Mouse (Mus musculus): Measurements from ENCODE around the gene Manbal. TPM values are rescaled to one million over a fixed set of nuclear protein-coding genes. Genes with fewer than 3 reads are reported as not detected.

Gene Manbal
- total RNA-seq (2021) = 10 to 100 TPM; 32.4 to 34.0 TPM

DNA sequence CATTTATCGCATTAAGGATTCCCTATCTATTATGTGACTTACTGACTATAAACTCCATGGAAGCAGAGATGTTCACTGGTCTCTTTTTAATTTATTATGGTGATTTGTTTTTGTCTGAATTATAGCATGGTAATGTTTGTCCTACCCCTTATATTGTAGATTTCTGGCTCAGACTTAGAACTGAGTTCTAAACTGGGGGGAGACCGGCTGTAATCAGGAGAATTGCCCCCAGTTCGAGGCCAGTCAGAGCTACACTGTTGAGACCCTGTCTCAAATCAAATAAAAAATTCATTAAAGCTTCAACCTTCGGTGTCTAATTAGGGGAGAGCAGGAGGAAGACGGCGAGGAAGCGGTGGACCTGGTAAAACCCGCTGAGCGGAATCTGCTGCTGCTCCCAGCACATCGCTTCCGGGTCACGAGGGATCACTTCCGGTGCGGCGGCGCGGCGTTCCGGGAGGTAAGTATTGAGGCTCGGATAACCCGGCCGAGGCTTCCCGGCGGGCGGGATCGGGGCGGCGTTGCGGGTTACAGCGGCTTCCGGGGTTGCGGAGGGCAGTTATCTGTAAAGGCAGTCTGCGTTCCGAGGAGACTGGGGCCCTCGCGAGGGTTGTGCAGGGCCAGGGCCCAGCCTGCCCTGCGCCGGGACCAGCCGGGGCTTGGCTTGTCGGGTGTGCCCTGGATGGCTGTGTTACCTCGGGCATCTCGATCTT, at the start of gene Manbal:
Gene Manbal (plus strand): TSS at position 411 of the 710 bp plus-strand sequence.
- intact Hi-C loops (cut with DNase I) = loop anchor here (5.0 kb wide), 1 partner anchor 55 kb away; no protein-coding TSS in a partner anchor
- DNase-seq = peak; percentile 96 to 98

DNA sequence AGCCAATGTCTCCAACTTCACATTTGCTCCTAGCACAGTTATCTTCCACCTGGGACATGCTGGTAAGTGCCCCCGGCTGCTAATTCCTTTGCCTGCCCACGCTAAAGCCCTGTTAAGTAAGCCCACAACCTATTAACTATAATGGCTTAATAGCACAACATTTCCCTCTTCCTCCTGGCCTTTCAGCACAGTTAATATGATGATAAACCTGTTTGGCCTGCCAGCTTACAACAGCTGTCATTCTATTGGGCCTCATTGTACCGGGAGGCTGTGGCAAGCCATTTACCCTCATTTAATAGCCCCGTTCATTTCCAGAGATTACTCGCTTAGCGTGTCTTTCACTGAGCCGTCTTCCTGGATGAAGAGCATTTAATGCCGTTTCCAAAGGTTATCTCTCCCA, 47.3 kb upstream of the Manbal start:
- intact Hi-C loops (cut with DNase I) = no loop called here
- DNase-seq = no peak

DNA sequence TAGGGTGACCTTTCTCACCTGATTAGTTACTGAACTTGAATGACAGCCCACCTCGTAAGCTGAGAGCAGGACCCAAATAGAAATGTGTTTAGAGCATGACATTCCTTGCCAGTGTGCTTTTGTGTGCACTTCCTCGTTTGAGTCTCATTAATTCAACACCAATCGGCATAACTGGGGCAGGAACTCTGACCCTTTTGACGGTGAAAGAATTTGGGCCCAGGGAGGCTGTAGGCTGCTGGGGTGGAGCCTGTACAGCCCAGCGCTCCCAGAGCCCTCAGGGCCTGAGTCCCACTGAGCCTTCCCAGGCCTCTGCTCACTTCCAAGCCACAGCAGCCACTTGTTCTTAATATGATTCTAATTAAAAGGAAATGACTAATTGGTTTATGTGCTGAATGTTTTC, 46.5 kb upstream of the Manbal start:
- DNase-seq = no peak
- intact Hi-C loops (cut with DNase I) = no loop called here

DNA sequence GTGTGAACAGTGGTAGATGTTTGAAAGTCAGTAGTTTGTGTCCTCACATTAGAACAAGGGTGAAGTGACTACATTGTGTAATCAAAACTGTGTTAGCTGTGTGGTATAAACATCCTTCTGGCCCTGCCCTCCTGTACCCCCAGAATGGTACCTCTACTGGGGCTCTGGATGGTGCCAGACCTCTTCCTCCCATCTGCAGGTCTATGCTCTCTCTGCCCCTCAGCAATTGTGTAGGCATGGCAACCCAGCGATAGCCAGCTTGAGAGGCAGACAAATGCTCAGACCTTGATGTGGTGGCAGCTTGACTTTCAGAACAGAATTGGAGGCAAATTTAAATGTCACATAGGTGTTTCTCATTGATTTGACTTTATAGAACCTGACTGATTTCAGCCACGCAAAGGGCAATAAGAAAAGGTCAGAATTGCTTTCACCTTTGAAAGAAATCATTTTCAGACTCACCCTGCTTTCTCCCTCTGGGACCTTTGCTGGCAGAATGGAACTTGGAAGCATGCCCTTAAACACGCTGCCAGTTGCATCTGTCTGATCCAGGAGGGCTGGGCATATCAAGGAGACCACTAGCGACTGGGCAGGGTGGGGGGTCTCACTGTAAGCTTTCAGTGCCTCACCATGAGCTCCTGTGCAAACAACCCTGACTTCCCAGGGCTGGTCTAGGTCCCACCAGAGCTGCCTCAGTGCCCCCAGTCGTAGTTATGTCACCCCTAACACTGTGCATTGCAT, 45.2 kb upstream of the Manbal start:
- no peak for DNase-seq
- intact Hi-C loops (cut with DNase I) = no loop called here

DNA sequence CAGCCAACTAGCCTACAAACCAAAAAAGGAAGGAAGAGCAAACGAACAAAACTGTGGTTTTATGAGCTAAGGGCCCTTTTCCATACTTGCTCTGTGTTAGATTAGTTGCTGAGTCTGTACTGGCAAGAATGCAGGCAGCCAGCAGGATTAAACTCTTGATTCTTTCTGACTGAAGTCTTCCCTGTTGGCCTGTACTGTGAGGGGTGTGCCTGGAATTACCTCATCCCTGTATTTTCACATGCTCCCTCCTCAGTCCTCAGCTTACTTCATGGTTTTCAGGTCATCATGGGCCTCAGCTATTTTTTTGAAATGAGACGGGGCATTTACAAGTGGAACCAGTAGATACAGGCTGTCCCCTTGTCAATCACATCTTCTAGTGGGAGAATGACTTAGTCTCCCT, 42.2 kb upstream of the Manbal start:
- DNase-seq = peak; percentile 31 to 34
- intact Hi-C loops (cut with DNase I) = no loop called here

DNA sequence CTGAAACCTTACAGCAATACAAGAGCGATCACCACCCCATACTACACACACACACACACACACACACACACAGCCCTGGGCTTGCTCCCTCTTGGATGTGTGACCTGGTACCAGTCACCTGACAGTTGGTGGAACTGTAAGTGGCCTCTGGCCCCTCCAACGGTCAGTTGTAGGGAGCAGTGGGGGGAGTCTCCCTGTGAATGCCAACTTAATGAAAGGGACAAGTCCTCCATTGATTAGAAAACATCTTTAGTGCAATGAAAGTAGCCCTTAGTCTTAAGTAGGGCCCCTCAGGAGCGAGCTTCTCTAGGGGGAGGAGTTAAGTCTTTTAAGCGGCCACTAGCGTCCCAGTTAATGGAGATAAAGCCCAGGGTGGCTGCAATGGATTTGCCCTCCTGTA, 39.3 kb upstream of the Manbal start:
- intact Hi-C loops (cut with DNase I) = no loop called here
- no peak for DNase-seq

DNA sequence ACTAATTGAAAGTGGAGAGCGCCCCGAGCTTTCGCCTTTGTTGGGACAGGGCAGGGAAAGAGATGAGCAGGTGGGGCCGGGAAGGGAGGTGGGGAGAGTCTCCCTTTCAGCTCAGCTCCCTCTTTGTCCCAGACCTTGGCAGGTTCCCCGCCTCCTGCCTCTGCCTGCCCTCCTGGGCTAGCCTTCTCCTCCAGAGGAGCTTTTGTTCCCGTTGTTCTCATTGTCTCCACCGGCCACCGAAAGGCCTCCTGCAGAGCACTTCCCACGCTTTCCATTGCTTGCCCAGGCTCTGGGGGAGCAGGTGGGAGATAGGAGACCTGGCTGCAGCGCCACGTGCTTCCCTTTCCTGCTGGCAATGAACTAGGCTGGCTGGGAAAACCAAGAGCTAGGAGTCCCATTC, 38.8 kb upstream of the Manbal start:
- intact Hi-C loops (cut with DNase I) = no loop called here
- DNase-seq = no peak

DNA sequence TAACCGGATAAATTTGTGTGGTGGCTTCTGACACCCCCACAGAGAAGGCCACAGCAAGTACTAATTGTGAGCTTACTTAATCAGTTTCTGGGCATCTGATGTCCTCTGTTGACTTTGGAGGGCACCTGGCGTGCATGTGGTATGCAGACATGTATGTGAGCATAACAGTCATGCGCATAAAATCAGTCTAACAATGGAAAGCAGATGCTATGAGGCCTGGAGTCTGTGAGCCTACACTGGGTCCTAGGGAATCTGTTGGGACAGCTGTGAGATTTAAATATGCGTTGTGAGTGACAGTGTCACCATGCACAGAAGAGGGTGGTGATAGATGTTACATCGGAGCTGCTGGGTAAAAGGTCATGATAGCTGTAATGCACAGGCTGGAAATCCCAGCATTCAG, 35.3 kb upstream of the Manbal start:
- DNase-seq = no peak
- intact Hi-C loops (cut with DNase I) = no loop called here

DNA sequence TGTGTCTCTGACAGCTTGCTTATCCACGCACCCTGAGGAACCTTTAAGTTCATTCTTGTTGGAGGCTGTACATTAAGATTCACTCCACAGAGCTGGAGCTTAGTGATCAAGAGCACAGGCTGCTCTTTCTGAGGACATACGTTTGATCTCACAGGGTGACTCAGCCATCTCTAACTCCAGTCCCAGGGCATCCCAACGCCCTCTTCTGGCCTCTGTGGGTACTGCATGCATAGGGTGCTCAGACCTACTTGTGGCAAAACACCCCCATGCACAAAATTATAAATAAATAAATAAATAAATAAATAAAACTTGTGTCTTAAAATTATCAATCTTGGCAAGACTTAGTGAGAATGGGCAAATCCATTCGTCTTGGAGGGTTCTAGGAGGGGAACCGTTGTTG, 28.7 kb upstream of the Manbal start:
- DNase-seq = peak; percentile 59 to 73
- intact Hi-C loops (cut with DNase I) = loop anchor here (5.0 kb wide), 1 partner anchor 46 kb away; no protein-coding TSS in a partner anchor

DNA sequence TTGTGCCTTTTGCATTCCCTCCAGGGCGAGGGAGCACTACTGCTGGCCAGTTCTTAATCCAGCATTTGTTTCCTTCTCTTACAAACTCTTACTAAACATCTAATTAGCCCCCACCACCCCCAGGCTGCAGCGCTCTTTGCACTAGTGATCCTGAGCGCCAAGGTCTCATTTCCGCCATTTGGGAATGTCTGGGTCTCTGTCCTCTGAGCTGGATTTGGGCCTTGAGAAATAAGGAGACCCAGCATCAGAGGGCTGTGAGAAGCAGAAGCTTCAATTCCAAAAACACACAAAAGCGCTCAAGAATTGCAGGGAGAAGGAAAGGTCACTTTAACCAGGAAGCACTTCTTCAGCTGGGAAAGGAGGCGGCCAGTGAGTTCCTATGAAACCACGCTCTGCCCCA, 27.9 kb upstream of the Manbal start:
- intact Hi-C loops (cut with DNase I) = loop anchor here (5.0 kb wide), 1 partner anchor 47 kb away; no protein-coding TSS in a partner anchor
- DNase-seq = no peak

DNA sequence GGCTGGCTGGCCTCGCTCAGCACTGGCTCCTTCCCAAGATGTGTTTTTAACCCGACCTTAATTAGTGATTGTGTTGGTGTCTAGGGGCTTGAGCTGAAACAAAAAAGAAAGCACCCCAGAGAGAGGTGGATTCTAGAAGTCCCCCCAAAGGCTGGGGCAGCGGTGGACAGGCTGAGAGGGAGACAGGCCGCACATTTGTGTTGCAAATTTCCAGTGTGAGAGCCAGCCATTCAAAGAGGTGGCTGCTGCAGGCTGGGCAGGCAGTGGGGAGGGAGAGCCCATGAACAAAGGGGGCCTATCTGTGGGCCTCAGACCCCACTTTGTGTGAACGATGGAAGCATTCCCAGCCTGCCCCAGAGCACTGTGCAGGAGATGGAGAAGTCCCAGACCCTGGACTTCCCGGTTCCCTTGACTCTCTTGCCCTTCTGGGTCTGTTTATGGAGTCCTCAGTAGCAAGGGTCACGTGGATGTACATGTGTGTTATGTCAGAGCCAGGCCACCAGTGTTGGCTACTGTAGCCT, 27.1 kb upstream of the Manbal start:
- intact Hi-C loops (cut with DNase I) = no loop called here
- peak; percentile 20 for DNase-seq

DNA sequence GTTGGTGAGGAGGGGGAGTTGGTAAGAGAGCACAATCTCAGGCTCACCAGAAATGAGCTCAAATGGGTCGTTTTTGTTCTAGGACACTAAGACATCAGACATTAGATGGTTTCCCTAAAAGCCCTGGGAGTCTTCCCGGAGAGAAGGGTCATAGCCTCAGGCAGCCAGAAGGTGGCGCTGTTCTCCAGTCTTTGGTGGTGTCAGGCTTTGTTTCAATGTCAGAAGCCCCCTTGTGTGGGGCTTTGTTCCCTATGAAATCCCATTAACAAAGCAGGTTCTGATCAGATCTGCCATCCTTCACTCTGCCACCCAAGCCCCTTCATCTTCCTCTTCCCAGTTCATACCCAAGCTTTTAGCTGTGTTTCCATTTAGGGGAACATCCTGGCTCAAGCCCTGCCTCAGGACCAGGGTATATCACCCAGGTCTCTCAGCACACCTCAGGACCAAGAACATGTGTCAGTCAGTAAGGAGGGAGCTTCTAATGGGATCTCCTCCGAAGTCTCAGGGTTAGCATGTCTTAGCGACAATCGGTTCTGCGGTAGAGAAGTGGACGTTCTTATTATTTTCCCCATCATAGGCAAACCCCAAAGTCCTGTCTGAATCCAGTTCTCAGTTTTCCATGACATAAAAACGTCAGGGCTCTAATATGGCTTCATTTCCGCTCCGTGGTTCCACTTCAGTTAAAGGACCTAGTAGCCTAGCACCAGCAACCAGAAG, 25.7 kb upstream of the Manbal start:
- DNase-seq = peak; percentile 75 to 82
- intact Hi-C loops (cut with DNase I) = loop anchor here (1.0 kb wide), 2 partner anchors 116 to 230 kb away; partner anchors contain the start of gene Blcap

DNA sequence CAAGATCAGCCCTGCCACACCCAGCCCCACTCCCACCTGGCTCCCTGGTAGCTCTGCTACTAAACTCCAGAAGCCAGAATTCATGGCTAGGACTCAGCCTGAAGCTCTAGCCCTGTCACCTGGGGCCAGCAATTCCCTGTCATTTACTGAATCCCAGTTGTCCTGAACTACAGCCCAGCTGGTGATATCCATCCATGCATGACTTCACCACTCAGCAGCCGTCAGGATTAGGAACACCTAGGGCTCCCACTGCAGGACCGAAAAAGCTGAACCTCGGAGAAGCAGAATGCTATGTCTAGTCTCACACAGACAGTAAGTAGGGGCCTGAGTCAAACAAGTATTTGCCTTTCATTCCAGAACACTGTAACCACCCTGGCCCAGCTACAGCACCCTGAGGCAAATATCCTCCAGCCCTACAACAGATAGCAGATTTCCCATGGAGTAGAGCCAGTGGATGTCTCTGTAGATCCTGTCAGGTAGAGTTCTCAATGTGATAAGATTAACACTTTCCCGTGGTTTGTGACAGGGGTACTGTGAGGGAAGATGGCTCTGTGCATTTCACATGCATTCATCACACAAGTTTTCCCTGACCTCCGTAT, 25.0 kb upstream of the Manbal start:
- DNase-seq = no peak
- intact Hi-C loops (cut with DNase I) = no loop called here

DNA sequence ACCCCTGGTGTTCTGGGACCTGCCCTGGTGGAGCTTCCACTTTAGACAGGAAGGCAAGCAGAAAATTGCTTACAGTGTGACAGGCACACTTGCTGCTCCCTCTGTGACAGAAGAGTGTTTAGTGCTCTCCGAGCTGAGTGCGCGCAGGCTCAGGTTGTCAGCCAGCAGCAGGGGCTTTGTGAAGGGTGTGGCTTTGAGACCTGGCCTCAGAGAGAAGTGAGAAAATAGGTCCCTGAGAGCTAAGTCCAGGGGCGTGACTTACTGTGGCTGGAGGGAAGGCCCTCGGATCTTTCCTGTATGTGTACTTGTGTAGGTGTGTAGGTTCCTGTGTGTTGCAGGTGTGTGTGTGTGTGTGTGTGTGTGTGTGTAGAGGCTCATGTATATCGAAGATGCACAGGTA, 24.1 kb upstream of the Manbal start:
- intact Hi-C loops (cut with DNase I) = no loop called here
- no peak for DNase-seq

DNA sequence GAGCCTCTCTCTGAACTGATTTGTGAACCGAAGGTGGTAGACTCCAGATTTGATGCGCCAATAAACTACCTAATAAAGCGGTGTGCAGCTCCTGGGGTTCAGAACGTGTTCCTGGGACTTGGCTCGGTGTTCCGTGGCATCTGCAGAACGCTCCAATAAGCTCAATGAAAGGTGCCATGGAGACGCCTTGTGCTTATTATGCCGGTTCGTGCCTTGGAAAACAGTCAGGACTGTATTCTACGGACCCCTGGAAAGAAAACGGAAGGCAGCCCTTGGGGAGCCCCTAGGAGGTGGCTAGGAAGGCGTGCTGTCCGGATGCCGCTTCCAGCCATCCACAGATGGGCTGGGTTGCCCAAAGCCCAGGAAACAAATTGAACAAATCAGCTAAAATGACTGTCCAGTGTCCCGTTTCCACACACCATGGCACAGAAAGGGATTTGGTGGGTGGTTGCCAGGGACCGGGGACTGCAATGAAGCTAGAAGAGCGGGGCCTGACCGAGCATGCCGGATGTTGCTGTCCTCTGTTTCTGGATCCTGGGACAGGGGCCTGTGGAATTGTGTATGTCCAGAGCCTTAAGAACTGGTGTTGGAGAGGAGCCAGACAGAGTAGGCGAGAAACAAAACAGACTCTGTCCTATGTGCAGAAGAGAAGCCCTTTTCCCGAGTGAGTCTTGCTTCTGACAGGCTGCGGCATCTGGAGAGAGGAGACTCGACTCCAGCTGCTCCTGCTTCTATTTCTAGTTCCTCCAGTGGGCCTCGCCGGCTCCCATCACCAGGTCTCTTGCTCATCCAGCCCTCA, 19.8 kb upstream of the Manbal start, which contains the start of gene Ghrh:
Gene Ghrh (minus strand): TSS at position 146 of the 799 bp plus-strand sequence.
- intact Hi-C loops (cut with DNase I) = no loop called here
- peak; percentile 48 to 56 for DNase-seq

DNA sequence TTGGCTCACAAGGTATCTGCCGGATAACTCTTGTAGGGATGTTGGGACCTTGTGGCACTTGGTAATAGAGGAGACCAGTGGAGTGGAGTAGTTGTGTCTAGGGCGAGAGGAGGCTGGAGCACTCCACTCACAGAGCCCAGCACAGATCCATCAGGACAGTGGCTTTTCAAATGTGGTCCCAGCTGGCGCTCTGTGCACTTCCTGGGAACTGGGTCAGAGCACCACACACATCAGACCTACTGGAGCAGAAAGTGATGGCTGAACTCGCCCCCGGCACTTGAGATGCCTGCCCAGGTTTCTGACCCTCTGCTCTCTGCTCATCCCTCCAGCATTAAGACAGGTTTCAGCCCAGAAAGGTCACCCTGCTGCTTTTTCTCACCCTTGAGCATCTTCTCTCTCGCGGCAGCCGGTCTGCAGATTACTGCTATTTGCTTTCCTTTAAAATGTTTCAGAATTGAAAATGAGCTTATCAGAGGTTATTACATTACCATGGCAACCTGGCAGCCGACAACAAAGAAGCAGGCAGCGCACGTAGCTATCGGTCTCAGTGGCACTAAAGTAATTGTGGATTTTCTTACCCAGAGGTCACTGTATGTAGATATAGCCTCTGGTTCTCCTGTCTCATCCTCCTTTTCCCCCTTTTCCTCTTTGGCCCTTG, 18.1 kb upstream of the Manbal start:
- intact Hi-C loops (cut with DNase I) = no loop called here
- no peak for DNase-seq

DNA sequence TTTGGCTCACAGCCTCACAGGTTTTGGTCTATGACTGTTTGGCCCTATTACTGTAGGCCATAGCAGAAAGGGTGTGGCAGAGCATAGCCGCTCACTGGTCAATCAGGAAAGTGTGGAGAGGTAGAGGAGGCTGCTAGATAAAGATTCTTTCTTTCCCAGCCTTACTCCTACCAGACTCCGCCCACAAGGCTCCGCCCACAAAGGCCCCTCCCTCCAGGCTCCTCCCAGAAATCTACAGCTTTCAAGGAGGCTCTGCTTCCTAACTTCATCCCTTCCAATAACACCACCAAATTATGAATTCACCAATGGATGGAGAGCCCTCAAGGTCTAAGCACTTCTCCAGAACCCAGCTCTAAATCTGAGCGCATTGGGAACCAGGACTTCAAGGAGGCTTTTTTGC, 14.2 kb upstream of the Manbal start:
- no peak for DNase-seq
- intact Hi-C loops (cut with DNase I) = no loop called here

DNA sequence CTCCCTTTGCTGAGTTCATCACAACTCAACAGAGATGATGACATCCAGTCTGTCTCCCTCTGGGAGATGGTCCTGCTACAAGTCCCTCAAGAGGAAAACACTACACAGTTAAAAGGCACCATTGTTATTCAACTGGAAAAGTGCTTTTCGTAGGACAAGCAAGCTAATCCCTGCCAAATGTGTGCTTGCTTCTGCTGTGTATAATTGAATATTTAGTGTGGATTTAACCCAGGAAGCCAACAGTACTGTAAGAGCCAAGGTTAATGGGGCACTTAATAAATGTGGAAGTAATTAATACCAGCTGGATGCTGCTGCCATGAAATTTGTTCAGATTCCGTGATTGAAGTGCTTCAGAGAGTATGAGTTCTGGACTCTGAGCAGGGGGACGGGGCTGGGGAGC, 13.3 kb upstream of the Manbal start:
- intact Hi-C loops (cut with DNase I) = no loop called here
- no peak for DNase-seq

DNA sequence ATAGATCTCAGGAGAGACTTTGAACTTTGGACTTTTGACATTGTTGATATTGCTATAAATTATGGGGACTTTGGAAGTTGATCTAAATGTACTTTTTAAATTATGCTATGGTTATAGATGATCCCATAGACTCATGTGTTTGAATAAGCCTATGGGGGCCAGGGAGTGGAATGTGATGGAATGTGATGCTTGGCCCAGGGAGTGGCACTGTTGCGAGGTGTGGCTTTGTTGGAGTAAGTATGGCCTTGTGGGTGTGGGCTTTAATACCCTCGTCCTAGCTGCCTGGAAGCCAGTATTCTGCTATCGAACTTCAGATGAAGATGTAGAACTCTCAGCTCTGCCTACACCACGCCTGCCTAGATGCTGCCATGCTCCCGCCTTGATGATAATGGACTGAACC, 7.4 kb upstream of the Manbal start:
- intact Hi-C loops (cut with DNase I) = no loop called here
- DNase-seq = no peak
